Mouse (Mus musculus) myocyte (in vitro differentiated cells): ENCODE measurements at regions not wholly inside any gene's neighbourhood (a gene's known extent, or its start where the extent isn't known, plus 50 kb on each side); places are given as distances from the start of the nearest gene placed in this dataset.
A peak's percentile ranks its signal among the peaks of the same experiment; 100 is the strongest.

Experiments
- H3K27me3 ChIP-seq: one replicate; pipeline ENCODE4 v1.6.1; 2011; ENCODE audit not compliant: control insufficient read depth, insufficient read depth, insufficient read length
- H3K36me3 ChIP-seq: one replicate; pipeline ENCODE4 v1.6.1; 2011; ENCODE audit not compliant: control insufficient read depth, insufficient read depth
- H3K4me2 ChIP-seq: one replicate; pipeline ENCODE4 v1.6.1; 2011; ENCODE audit warnings: low read depth, control low read depth
- H3K4me3 ChIP-seq: one replicate; pipeline ENCODE4 v1.5.1; 2011; ENCODE audit warnings: mild to moderate bottlenecking, control low read depth, moderate library complexity
- H3K79me2 ChIP-seq: one replicate; pipeline ENCODE4 v1.6.1; 2011; ENCODE audit not compliant: control insufficient read depth, insufficient read depth
- H3ac ChIP-seq: one replicate; pipeline ENCODE4 v1.6.1; 2011; ENCODE audit not compliant: control insufficient read depth, insufficient read length
- CEBPB ChIP-seq: IDR thresholded peaks from 2 replicates; pipeline ENCODE4 v1.6.1; 2011; ENCODE audit warnings: mild to moderate bottlenecking, moderate library complexity; ENCODE audit not compliant: poor library complexity, insufficient read depth, severe bottlenecking
- E2F4 ChIP-seq: IDR thresholded peaks from one replicate; pipeline ENCODE4 v1.6.1; 2011; ENCODE audit warnings: mild to moderate bottlenecking, control low read depth, moderate library complexity; ENCODE audit not compliant: insufficient read depth
- MAX ChIP-seq: IDR thresholded peaks from one replicate; pipeline ENCODE4 v1.6.1; 2011; ENCODE audit warnings: low read depth, mild to moderate bottlenecking, control low read depth
- MYOD1 ChIP-seq, 3 experiments: IDR thresholded peaks; one replicate each; pipeline ENCODE4 v1.6.1; 2011; ENCODE audit warnings: control low read depth in 2 of 3, low read depth in 2 of 3, mild to moderate bottlenecking in 2 of 3, moderate library complexity in 1 of 3; ENCODE audit not compliant: insufficient read length in 2 of 3, control insufficient read depth in 1 of 3
- MYOG ChIP-seq, 3 experiments: IDR thresholded peaks; one replicate each; pipeline ENCODE4 v1.6.1; 2011; ENCODE audit warnings: control low read depth in 2 of 3, low read depth in 2 of 3, mild to moderate bottlenecking in 2 of 3; ENCODE audit not compliant: insufficient read length in 2 of 3, control insufficient read depth in 1 of 3, insufficient read depth in 1 of 3
- POLR2A ChIP-seq: IDR thresholded peaks from one replicate; pipeline ENCODE4 v1.6.1; 2011; ENCODE audit warnings: low read depth, mild to moderate bottlenecking, control low read depth, moderate library complexity; ENCODE audit not compliant: insufficient read length
- POLR2AphosphoS2 ChIP-seq: IDR thresholded peaks from one replicate; pipeline ENCODE4 v1.6.1; 2011; ENCODE audit warnings: low read depth, control low read depth; ENCODE audit not compliant: insufficient read length
- REST ChIP-seq: IDR thresholded peaks from one replicate; pipeline ENCODE4 v1.6.1; 2011; ENCODE audit warnings: mild to moderate bottlenecking, control low read depth, moderate library complexity; ENCODE audit not compliant: insufficient read depth, insufficient read length
- SRF ChIP-seq: IDR thresholded peaks from one replicate; pipeline ENCODE4 v1.6.1; 2011; ENCODE audit warnings: low read depth; ENCODE audit not compliant: control insufficient read depth, insufficient read length
- TCF12 ChIP-seq: IDR thresholded peaks from one replicate; pipeline ENCODE4 v1.6.1; 2011; ENCODE audit warnings: mild to moderate bottlenecking, control low read depth; ENCODE audit not compliant: poor library complexity, insufficient read depth, severe bottlenecking
- TCF3 ChIP-seq: IDR thresholded peaks from one replicate; pipeline ENCODE4 v1.6.1; 2011; ENCODE audit warnings: low read depth, control low read depth; ENCODE audit not compliant: insufficient read length
- USF1 ChIP-seq: IDR thresholded peaks from one replicate; pipeline ENCODE4 v1.6.1; 2011; ENCODE audit warnings: low read depth, mild to moderate bottlenecking, control low read depth, moderate library complexity

- no peaks in the 10 kb centered on the region for H3K36me3 ChIP-seq
- no peak overlapping the region for H3ac ChIP-seq
- TF ChIP-seq POLR2A = no peak
- TF ChIP-seq REST = no peak
- no peak for TF ChIP-seq POLR2AphosphoS2
- no peak for TF ChIP-seq CEBPB
- TF ChIP-seq MYOG (IDR thresholded peaks at IDR 0.05; ENCODE audit: control insufficient read depth in 1 of 3, insufficient read depth in 1 of 3, insufficient read length in 2 of 3, low read depth in 2 of 3) = no peak
- TF ChIP-seq SRF = no peak
- TF ChIP-seq TCF3 = no peak
- TF ChIP-seq TCF12 = no peak
- no peak for TF ChIP-seq MAX
- no peak for TF ChIP-seq USF1
- no peaks in the 10 kb centered on the region for H3K79me2 ChIP-seq
- no peak overlapping the region for H3K4me3 ChIP-seq
- no peak overlapping the region for H3K4me2 ChIP-seq
- no peaks in the 10 kb centered on the region for H3K27me3 ChIP-seq
Measured at GRCm38 (mm10) chr13:52416301-52416700, 114.8 kb downstream of the Diras2 start.

GRCm38 (mm10) chr13:52422456-52422855 is 108.6 kb downstream of the Diras2 start:
- H3K27me3 ChIP-seq = no peaks in the 10 kb centered on the region
- H3ac ChIP-seq = no peak overlapping the region
- H3K4me2 ChIP-seq = no peak overlapping the region
- no peak overlapping the region for H3K4me3 ChIP-seq
- H3K79me2 ChIP-seq = no peaks in the 10 kb centered on the region
- H3K36me3 ChIP-seq = no peaks in the 10 kb centered on the region
- no peak for TF ChIP-seq USF1
- TF ChIP-seq REST = no peak
- no peak for TF ChIP-seq POLR2A
- TF ChIP-seq POLR2AphosphoS2 = no peak
- no peak for TF ChIP-seq MYOD1 (IDR thresholded peaks at IDR 0.05; ENCODE audit: control insufficient read depth in 1 of 3, insufficient read length in 2 of 3, low read depth in 2 of 3)
- no peak for TF ChIP-seq MYOG (IDR thresholded peaks at IDR 0.05; ENCODE audit: control insufficient read depth in 1 of 3, insufficient read depth in 1 of 3, insufficient read length in 2 of 3, low read depth in 2 of 3)
- TF ChIP-seq MAX = no peak
- TF ChIP-seq TCF12 = no peak
- TF ChIP-seq CEBPB = no peak
- no peak for TF ChIP-seq TCF3
- TF ChIP-seq E2F4 = no peak
- TF ChIP-seq SRF = no peak

GRCm38 (mm10) chr13:52428527-52428926 is 102.6 kb downstream of the Diras2 start:
- Histone ChIP-seq H3K27me3 (no peaks in the 10 kb centered on the region), H3K79me2 (no peaks in the 10 kb centered on the region), H3K36me3 (no peaks in the 10 kb centered on the region), H3K4me3 (no peak overlapping the region), H3K4me2 (no peak overlapping the region), H3ac (no peak overlapping the region)
- TF ChIP-seq SRF = no peak
- TF ChIP-seq MAX = no peak
- no peak for TF ChIP-seq CEBPB
- no peak for TF ChIP-seq POLR2AphosphoS2
- TF ChIP-seq USF1 = no peak
- TF ChIP-seq MYOD1 (IDR thresholded peaks at IDR 0.05; ENCODE audit: control insufficient read depth in 1 of 3, insufficient read length in 2 of 3, low read depth in 2 of 3) = no peak
- no peak for TF ChIP-seq MYOG (IDR thresholded peaks at IDR 0.05; ENCODE audit: control insufficient read depth in 1 of 3, insufficient read depth in 1 of 3, insufficient read length in 2 of 3, low read depth in 2 of 3)
- TF ChIP-seq TCF12 = no peak
- no peak for TF ChIP-seq REST
- no peak for TF ChIP-seq POLR2A
- TF ChIP-seq E2F4 = no peak
- TF ChIP-seq TCF3 = no peak

GRCm38 (mm10) chr13:52436756-52437155 is 94.3 kb downstream of the Diras2 start:
- TF ChIP-seq MAX = no peak
- peak; percentile 47 for TF ChIP-seq REST
- H3K4me2 ChIP-seq = no peak overlapping the region
- H3K36me3 ChIP-seq = no peaks in the 10 kb centered on the region
- no peaks in the 10 kb centered on the region for H3K79me2 ChIP-seq
- no peaks in the 10 kb centered on the region for H3K27me3 ChIP-seq
- H3ac ChIP-seq = no peak overlapping the region
- no peak overlapping the region for H3K4me3 ChIP-seq

GRCm38 (mm10) chr13:52445513-52445912 is 85.6 kb downstream of the Diras2 start:
- Histone ChIP-seq H3K79me2 (no peaks in the 10 kb centered on the region), H3ac (no peak overlapping the region), H3K36me3 (no peaks in the 10 kb centered on the region), H3K27me3 (no peaks in the 10 kb centered on the region), H3K4me3 (no peak overlapping the region), H3K4me2 (peak overlapping the region; percentile 52)
- no peak for TF ChIP-seq TCF3
- TF ChIP-seq POLR2A = no peak
- no peak for TF ChIP-seq TCF12
- TF ChIP-seq REST = no peak
- no peak for TF ChIP-seq USF1
- no peak for TF ChIP-seq MAX
- TF ChIP-seq SRF = no peak
- TF ChIP-seq E2F4 = no peak
- no peak for TF ChIP-seq MYOG (IDR thresholded peaks at IDR 0.05; ENCODE audit: control insufficient read depth in 1 of 3, insufficient read depth in 1 of 3, insufficient read length in 2 of 3, low read depth in 2 of 3)
- no peak for TF ChIP-seq POLR2AphosphoS2
- no peak for TF ChIP-seq MYOD1 (IDR thresholded peaks at IDR 0.05; ENCODE audit: control insufficient read depth in 1 of 3, insufficient read length in 2 of 3, low read depth in 2 of 3)
- no peak for TF ChIP-seq CEBPB
